Mouse (Mus musculus) ES-Bruce4 (cell line): ENCODE measurements around the gene 4921511M17Rik. TPM values are rescaled to one million over a fixed set of nuclear protein-coding genes. Genes with fewer than 3 reads are reported as not detected.
"Not testable (repeated sequence)": the region's sequence is repeated elsewhere in the genome, so short reads cannot be mapped to it uniquely, and the experiment has no call there.

ENCODE experiments used
- H3K27ac ChIP-seq: 2 replicates; pipeline ENCODE4 v1.5.1; 2012; ENCODE audit warnings: low read length, inconsistent platforms; ENCODE audit not compliant: insufficient read depth
- H3K27me3 ChIP-seq: 2 replicates; pipeline ENCODE4 v1.6.1; 2012; ENCODE audit warnings: mild to moderate bottlenecking, low read length, inconsistent platforms; ENCODE audit not compliant: control insufficient read depth, poor library complexity, insufficient read depth, severe bottlenecking
- H3K36me3 ChIP-seq: 2 replicates; pipeline ENCODE4 v1.6.1; 2012; ENCODE audit warnings: inconsistent platforms, mild to moderate bottlenecking, low read length, moderate library complexity; ENCODE audit not compliant: control insufficient read depth, poor library complexity, insufficient read depth, severe bottlenecking
- H3K4me1 ChIP-seq: one replicate; pipeline ENCODE4 v1.8.1; 2011; ENCODE audit warnings: low read length; ENCODE audit not compliant: control insufficient read depth, insufficient read depth
- H3K4me3 ChIP-seq: 2 replicates; pipeline ENCODE4 v1.5.1; 2011; ENCODE audit warnings: low read depth, mild to moderate bottlenecking, low read length
- H3K9ac ChIP-seq: 2 replicates; pipeline ENCODE4 v1.6.1; 2012; ENCODE audit warnings: low read depth, mild to moderate bottlenecking, inconsistent platforms; ENCODE audit not compliant: poor library complexity, severe bottlenecking
- H3K9me3 ChIP-seq: replicated peaks from 2 replicates; pipeline ENCODE4 v1.6.1; 2012; ENCODE audit warnings: mild to moderate bottlenecking, low read length, inconsistent platforms; ENCODE audit not compliant: control insufficient read depth, poor library complexity, insufficient read depth, severe bottlenecking
- CTCF ChIP-seq: IDR thresholded peaks from one replicate; pipeline ENCODE4 v1.8.1; 2011; ENCODE audit warnings: low read depth, low read length
- EP300 ChIP-seq: IDR thresholded peaks from 2 replicates; pipeline ENCODE4 v1.6.1; 2011; ENCODE audit warnings: low read depth, low read length; ENCODE audit not compliant: insufficient read depth
- POLR2A ChIP-seq: IDR thresholded peaks from one replicate; pipeline ENCODE4 v1.8.1; 2011; ENCODE audit warnings: low read length; ENCODE audit not compliant: insufficient read depth
- polyA plus RNA-seq: library from polyadenylated mRNA; stranded (reverse); fragments of >200 nt; gene quantifications from 2 replicates; pipeline ENCODE4 v1.2.4, GENCODE M21; 2011; ENCODE audit warnings: low read depth; ENCODE audit not compliant: missing spikeins, insufficient read depth, insufficient read length

The 4921511M17Rik gene
- not detected in 2 replicates for polyA plus RNA-seq

DNA sequence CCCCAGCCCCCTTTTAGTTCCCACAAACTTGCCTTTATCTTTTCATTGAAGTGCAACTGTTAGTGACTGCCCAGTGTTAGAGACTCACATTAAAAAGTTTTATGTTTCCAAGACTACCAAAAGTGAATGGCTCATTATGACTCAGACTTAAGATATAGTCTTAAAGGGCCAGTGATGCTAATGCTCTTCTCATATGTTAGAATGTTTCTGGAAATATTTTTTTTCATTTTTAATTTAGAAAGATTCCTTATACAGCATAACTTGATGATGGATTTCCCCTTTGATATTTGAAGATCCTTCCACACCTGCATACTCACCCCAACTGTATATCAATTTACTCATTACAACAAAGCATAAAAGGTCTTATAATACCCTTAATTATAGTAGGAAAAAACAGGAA is at the start of gene 4921511M17Rik:
TSS of gene 4921511M17Rik (minus strand) at position 101 of the 400 bp plus-strand sequence.
- H3K36me3 ChIP-seq, H3K9ac ChIP-seq, H3K4me1 ChIP-seq, H3K27me3 ChIP-seq, H3K4me3 ChIP-seq, H3K27ac ChIP-seq, H3K9me3 ChIP-seq: not testable (repeated sequence)

DNA sequence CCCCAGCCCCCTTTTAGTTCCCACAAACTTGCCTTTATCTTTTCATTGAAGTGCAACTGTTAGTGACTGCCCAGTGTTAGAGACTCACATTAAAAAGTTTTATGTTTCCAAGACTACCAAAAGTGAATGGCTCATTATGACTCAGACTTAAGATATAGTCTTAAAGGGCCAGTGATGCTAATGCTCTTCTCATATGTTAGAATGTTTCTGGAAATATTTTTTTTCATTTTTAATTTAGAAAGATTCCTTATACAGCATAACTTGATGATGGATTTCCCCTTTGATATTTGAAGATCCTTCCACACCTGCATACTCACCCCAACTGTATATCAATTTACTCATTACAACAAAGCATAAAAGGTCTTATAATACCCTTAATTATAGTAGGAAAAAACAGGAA is 21.3 kb upstream of the 4921511M17Rik start, which contains the start of gene Gm10057:
TSS of gene Gm10057 (minus strand) at position 101 of the 400 bp plus-strand sequence.
- not testable (repeated sequence) for H3K36me3 ChIP-seq, H3K9me3 ChIP-seq, H3K9ac ChIP-seq, H3K4me1 ChIP-seq, H3K27me3 ChIP-seq, H3K27ac ChIP-seq, H3K4me3 ChIP-seq

DNA sequence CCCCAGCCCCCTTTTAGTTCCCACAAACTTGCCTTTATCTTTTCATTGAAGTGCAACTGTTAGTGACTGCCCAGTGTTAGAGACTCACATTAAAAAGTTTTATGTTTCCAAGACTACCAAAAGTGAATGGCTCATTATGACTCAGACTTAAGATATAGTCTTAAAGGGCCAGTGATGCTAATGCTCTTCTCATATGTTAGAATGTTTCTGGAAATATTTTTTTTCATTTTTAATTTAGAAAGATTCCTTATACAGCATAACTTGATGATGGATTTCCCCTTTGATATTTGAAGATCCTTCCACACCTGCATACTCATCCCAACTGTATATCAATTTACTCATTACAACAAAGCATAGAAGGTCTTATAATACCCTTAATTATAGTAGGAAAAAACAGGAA is 21.1 kb downstream of the 4921511M17Rik start, which contains the start of gene Samt1:
TSS of gene Samt1 (minus strand) at position 101 of the 400 bp plus-strand sequence.
- H3K36me3 ChIP-seq, H3K9ac ChIP-seq, H3K4me3 ChIP-seq, H3K4me1 ChIP-seq, H3K27ac ChIP-seq, H3K9me3 ChIP-seq, H3K27me3 ChIP-seq: not testable (repeated sequence)

DNA sequence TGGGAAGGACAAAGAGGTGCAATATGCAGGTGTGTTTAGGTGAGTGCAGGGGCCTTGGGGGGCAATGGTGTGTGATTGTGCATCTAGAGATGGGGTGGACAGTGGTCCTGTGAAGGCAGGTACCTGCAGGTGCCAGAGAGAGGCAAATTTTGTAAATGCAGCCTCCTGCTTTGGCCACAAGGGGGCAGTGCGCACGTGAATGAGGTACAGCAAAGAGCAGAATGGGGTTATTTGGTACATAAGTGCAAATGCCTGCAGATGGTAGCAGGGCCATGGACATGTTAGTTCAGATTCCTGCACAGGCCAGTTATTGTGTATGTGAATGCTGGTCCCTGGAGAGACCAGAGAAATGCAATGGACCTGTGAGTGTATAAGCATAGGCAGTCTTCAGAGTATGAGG is 56.7 kb downstream of the 4921511M17Rik start:
- H3K27ac ChIP-seq, H3K9ac ChIP-seq, H3K4me1 ChIP-seq, H3K36me3 ChIP-seq, H3K27me3 ChIP-seq, H3K9me3 ChIP-seq, H3K4me3 ChIP-seq: not testable (repeated sequence)

DNA sequence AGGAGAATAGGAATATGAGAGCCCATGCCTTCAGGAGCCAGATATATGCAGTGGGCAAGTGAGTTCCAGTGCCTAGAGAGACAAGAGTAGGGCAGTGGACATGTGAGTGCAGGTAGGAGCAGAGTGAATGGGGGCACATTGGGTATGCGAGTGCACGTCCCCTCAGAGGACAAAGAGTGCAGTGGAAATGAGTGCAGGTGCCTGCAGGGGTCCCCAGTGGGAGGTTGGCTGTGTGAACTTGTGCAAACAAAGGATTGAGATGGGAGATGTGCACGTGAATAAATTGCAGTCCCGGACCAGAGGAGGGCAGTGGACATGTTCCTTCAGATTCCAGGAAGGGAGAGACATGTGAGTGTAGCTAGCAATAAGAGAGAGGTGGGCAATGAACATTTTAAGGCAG is 57.2 kb downstream of the 4921511M17Rik start:
- H3K4me1 ChIP-seq, H3K9me3 ChIP-seq, H3K27me3 ChIP-seq, H3K4me3 ChIP-seq, H3K9ac ChIP-seq, H3K36me3 ChIP-seq, H3K27ac ChIP-seq: not testable (repeated sequence)

DNA sequence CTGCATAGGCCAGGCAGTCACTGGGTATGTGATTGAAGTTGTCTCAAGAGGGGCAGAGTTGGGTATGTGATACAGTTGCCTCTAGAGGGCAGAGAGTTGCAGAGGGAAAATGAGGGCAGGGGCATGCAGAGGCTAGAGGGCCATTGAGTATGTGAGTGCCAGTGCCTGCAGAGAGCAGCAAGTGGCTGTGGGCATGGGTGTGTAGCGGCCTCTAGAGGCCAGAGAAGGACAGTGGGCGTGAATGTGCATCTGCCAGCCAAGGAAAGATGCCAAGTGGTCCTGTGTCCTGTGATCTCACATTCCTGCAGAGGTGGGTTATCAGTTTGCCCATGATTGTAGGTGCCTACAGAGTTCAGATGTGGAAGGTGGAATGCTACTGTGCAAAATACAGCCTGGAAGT is 59.2 kb downstream of the 4921511M17Rik start:
- no peak overlapping the region for H3K4me3 ChIP-seq
- no peaks in the 10 kb centered on the region for H3K9me3 ChIP-seq
- H3K27ac ChIP-seq: no peak overlapping the region
- no peaks in the 10 kb centered on the region for H3K36me3 ChIP-seq
- H3K27me3 ChIP-seq: no peaks in the 10 kb centered on the region
- no peak overlapping the region for H3K9ac ChIP-seq
- no peak for TF ChIP-seq EP300
- no peak for TF ChIP-seq POLR2A
- peak; percentile 31 for TF ChIP-seq CTCF
- H3K4me1 ChIP-seq: no peaks in the 10 kb centered on the region

Other genes starting within 250 kb of the 4921511M17Rik start
- gene Spin2c, start 201.6 kb downstream of the 4921511M17Rik start, polyA plus RNA-seq: 7.9 and 8.6 TPM in 2 replicates
- not detected in 2 replicates for gene Samt1, start 21.2 kb downstream of the 4921511M17Rik start, polyA plus RNA-seq
- not detected in 2 replicates for gene Gm10057, start 21.2 kb upstream of the 4921511M17Rik start, polyA plus RNA-seq
- not detected in 2 replicates for gene Gm15140, start 86.9 kb upstream of the 4921511M17Rik start, polyA plus RNA-seq